Mouse (Mus musculus) forebrain, embryonic 10.5 days (tissue): Measurements from ENCODE around the gene Ggta1. TPM values are rescaled to one million over a fixed set of nuclear protein-coding genes. Genes with fewer than 3 reads are reported as not detected.
A peak's percentile ranks its signal among the peaks of the same experiment; 100 is the strongest.

ENCODE experiments used
- DNase-seq: peaks from one replicate; pipeline ENCODE4 v3.0.0-alpha.2; 2017; ENCODE audit warnings: low spot score; ENCODE audit errors: extremely low spot score
- H3K27ac ChIP-seq: fragments of 300-500 bp; sonication (generic); 2 replicates; pipeline ENCODE4 v1.5.1; 2016; ENCODE audit warnings: mild to moderate bottlenecking
- H3K27me3 ChIP-seq: fragments of 300-500 bp; sonication (generic); 2 replicates; pipeline ENCODE4 v1.6.1; 2016; ENCODE audit warnings: mild to moderate bottlenecking; ENCODE audit not compliant: poor library complexity, severe bottlenecking
- H3K36me3 ChIP-seq: fragments of 300-500 bp; sonication (generic); replicated peaks from 2 replicates; pipeline ENCODE4 v1.6.1; 2016; ENCODE audit warnings: mild to moderate bottlenecking, moderate library complexity
- H3K4me1 ChIP-seq: fragments of 300-500 bp; sonication (generic); 2 replicates; pipeline ENCODE4 v1.6.1; 2016
- H3K4me3 ChIP-seq: fragments of 300-500 bp; sonication (generic); 2 replicates; pipeline ENCODE4 v1.5.1; 2016; ENCODE audit warnings: mild to moderate bottlenecking, moderate library complexity
- H3K9me3 ChIP-seq: fragments of 300-500 bp; sonication (generic); 2 replicates; pipeline ENCODE4 v1.6.1; 2016; ENCODE audit warnings: mild to moderate bottlenecking, moderate library complexity
- WGBS: fragments of 180-500 bp; shearing (Covaris S2); methylation state at CpG from one replicate; pipeline ENCODE4 v1.1.7; 2016; 5-methylcytosine and 5-hydroxymethylcytosine counted together
- polyA plus RNA-seq: library from polyadenylated mRNA; unstranded; fragments of >200 nt; fragmentation: Nextera tagmentation; extraction: Ambion mirVana; gene quantifications from 2 replicates; pipeline ENCODE4 v1.2.1, GENCODE M21; 2016

Ggta1 gene
- polyA plus RNA-seq, 1 experiment from 2014 or later: 6.4 TPM

- H3K27ac ChIP-seq: no peak overlapping the region
- H3K4me1 ChIP-seq: peaks cover 41% of the 10 kb centered on the region
- no peak overlapping the region for H3K4me3 ChIP-seq
- no peaks in the 10 kb centered on the region for H3K27me3 ChIP-seq
- DNase-seq: no peak
- no peaks in the 10 kb centered on the region for H3K9me3 ChIP-seq
- no peaks in the 10 kb centered on the region for H3K36me3 ChIP-seq
- WGBS: 91% methylated on average over 3 of the region's 3 CpGs
Observed at GRCm38 (mm10) chr2:35502561-35502960, 39.5 kb upstream of the Ggta1 start.

GRCm38 (mm10) chr2:35499474-35499873 lies 36.4 kb upstream of the Ggta1 start:
- Histone ChIP-seq H3K27ac (no peak overlapping the region), H3K4me1 (peaks cover 27% of the 10 kb centered on the region), H3K36me3 (no peaks in the 10 kb centered on the region), H3K4me3 (no peak overlapping the region), H3K27me3 (no peaks in the 10 kb centered on the region), H3K9me3 (no peaks in the 10 kb centered on the region)
- 82% methylated on average over 7 of the region's 7 CpGs for WGBS
- no peak for DNase-seq

- no peak overlapping the region for H3K27ac ChIP-seq
- peaks cover 22% of the 10 kb centered on the region for H3K4me1 ChIP-seq
- no peaks in the 10 kb centered on the region for H3K9me3 ChIP-seq
- no peaks in the 10 kb centered on the region for H3K36me3 ChIP-seq
- no peaks in the 10 kb centered on the region for H3K27me3 ChIP-seq
- H3K4me3 ChIP-seq: no peak overlapping the region
- 95% methylated on average over 3 of the region's 3 CpGs for WGBS
- DNase-seq: no peak
Observed at GRCm38 (mm10) chr2:35498961-35499360, 35.9 kb upstream of the Ggta1 start.

- no peak for DNase-seq
- no peaks in the 10 kb centered on the region for H3K9me3 ChIP-seq
- no peaks in the 10 kb centered on the region for H3K27me3 ChIP-seq
- H3K27ac ChIP-seq: no peak overlapping the region
- no peaks in the 10 kb centered on the region for H3K36me3 ChIP-seq
- 88% methylated on average over 2 of the region's 2 CpGs for WGBS
- H3K4me3 ChIP-seq: no peak overlapping the region
- H3K4me1 ChIP-seq: peaks cover 10% of the 10 kb centered on the region
Observed at GRCm38 (mm10) chr2:35497662-35498196, 34.7 kb upstream of the Ggta1 start.

GRCm38 (mm10) chr2:35496279-35497013 lies 33.4 kb upstream of the Ggta1 start:
- DNase-seq: no peak
- no peaks in the 10 kb centered on the region for H3K27me3 ChIP-seq
- no peak overlapping the region for H3K27ac ChIP-seq
- H3K36me3 ChIP-seq: no peaks in the 10 kb centered on the region
- H3K4me1 ChIP-seq: no peaks in the 10 kb centered on the region
- no peaks in the 10 kb centered on the region for H3K9me3 ChIP-seq
- WGBS: 84% methylated on average over 5 of the region's 5 CpGs
- no peak overlapping the region for H3K4me3 ChIP-seq

GRCm38 (mm10) chr2:35495486-35496278 lies 32.7 kb upstream of the Ggta1 start:
- 90% methylated on average over 16 of the region's 16 CpGs for WGBS
- no peaks in the 10 kb centered on the region for H3K9me3 ChIP-seq
- H3K36me3 ChIP-seq: no peaks in the 10 kb centered on the region
- no peak overlapping the region for H3K27ac ChIP-seq
- H3K4me1 ChIP-seq: peaks cover 3% of the 10 kb centered on the region
- DNase-seq: no peak
- H3K4me3 ChIP-seq: no peak overlapping the region
- H3K27me3 ChIP-seq: no peaks in the 10 kb centered on the region

GRCm38 (mm10) chr2:35493566-35493965 lies 30.5 kb upstream of the Ggta1 start:
- no peak overlapping the region for H3K27ac ChIP-seq

GRCm38 (mm10) chr2:35491151-35491550 lies 28.1 kb upstream of the Ggta1 start:
- H3K36me3 ChIP-seq: no peaks in the 10 kb centered on the region
- H3K27me3 ChIP-seq: no peaks in the 10 kb centered on the region
- no peak overlapping the region for H3K27ac ChIP-seq
- peaks cover 27% of the 10 kb centered on the region for H3K4me1 ChIP-seq
- DNase-seq: no peak
- no peaks in the 10 kb centered on the region for H3K9me3 ChIP-seq
- H3K4me3 ChIP-seq: no peak overlapping the region
- WGBS: 93% methylated on average over 24 of the region's 24 CpGs

More at GRCm38 (mm10) chr2:35493566-35493965, 30.5 kb upstream of the Ggta1 start:
- no peak for DNase-seq
- Histone ChIP-seq H3K36me3 (no peaks in the 10 kb centered on the region), H3K9me3 (no peaks in the 10 kb centered on the region), H3K27me3 (no peaks in the 10 kb centered on the region), H3K4me3 (no peak overlapping the region), H3K4me1 (peaks cover 10% of the 10 kb centered on the region)
- 92% methylated on average over 7 of the region's 7 CpGs for WGBS

- DNase-seq: no peak
- Histone ChIP-seq H3K4me1 (peaks cover 27% of the 10 kb centered on the region), H3K27me3 (no peaks in the 10 kb centered on the region), H3K36me3 (no peaks in the 10 kb centered on the region), H3K9me3 (no peaks in the 10 kb centered on the region), H3K4me3 (no peak overlapping the region; the same call in 1 of the 2 replicates), H3K27ac (peak overlapping the region; percentile 63)
- 37% methylated on average over 17 of the region's 17 CpGs for WGBS
Observed at GRCm38 (mm10) chr2:35490458-35491111, 27.6 kb upstream of the Ggta1 start.

GRCm38 (mm10) chr2:35487700-35488099 lies 24.7 kb upstream of the Ggta1 start:
- Histone ChIP-seq H3K27ac (peak overlapping the region; percentile 25; the same call in 1 of the 2 replicates), H3K9me3 (no peaks in the 10 kb centered on the region), H3K27me3 (no peaks in the 10 kb centered on the region), H3K4me1 (peaks cover 27% of the 10 kb centered on the region), H3K36me3 (no peaks in the 10 kb centered on the region), H3K4me3 (no peak overlapping the region)
- DNase-seq: no peak
- 83% methylated on average over 3 of the region's 3 CpGs for WGBS

GRCm38 (mm10) chr2:35486981-35487655 lies 24.1 kb upstream of the Ggta1 start:
- peak overlapping the region; percentile 35; the same call in 1 of the 2 replicates for H3K27ac ChIP-seq
- no peak overlapping the region for H3K4me3 ChIP-seq
- no peaks in the 10 kb centered on the region for H3K9me3 ChIP-seq
- WGBS: 37% methylated on average over 5 of the region's 5 CpGs
- no peaks in the 10 kb centered on the region for H3K36me3 ChIP-seq
- peaks cover 28% of the 10 kb centered on the region for H3K4me1 ChIP-seq
- no peaks in the 10 kb centered on the region for H3K27me3 ChIP-seq
- no peak for DNase-seq

- H3K9me3 ChIP-seq: no peaks in the 10 kb centered on the region
- H3K4me1 ChIP-seq: peaks cover 40% of the 10 kb centered on the region
- no peaks in the 10 kb centered on the region for H3K36me3 ChIP-seq
- H3K27ac ChIP-seq: no peak overlapping the region
- no peak overlapping the region for H3K4me3 ChIP-seq
- 88% methylated on average over 3 of the region's 3 CpGs for WGBS
- H3K27me3 ChIP-seq: no peaks in the 10 kb centered on the region
- no peak for DNase-seq
Observed at GRCm38 (mm10) chr2:35484102-35484501, 21.1 kb upstream of the Ggta1 start.
